Mouse (Mus musculus): ENCODE data around the gene Gm15448.
"Not testable (repeated sequence)": the region's sequence is repeated elsewhere in the genome, so short reads cannot be mapped to it uniquely, and the experiment has no call there.

Gene Gm15448

GRCm38 (mm10) chr7:3825599-3825998 lies at the start of gene Gm15448:
Gm15448 (minus strand) TSS chr7:3825687.
- not testable (repeated sequence) for DNase-seq

- DNase-seq, result not testable (repeated sequence)
These were observed 49.5 kb upstream of the Gm15448 start for GRCm38 (mm10) chr7:3875032-3875431.

DNA sequence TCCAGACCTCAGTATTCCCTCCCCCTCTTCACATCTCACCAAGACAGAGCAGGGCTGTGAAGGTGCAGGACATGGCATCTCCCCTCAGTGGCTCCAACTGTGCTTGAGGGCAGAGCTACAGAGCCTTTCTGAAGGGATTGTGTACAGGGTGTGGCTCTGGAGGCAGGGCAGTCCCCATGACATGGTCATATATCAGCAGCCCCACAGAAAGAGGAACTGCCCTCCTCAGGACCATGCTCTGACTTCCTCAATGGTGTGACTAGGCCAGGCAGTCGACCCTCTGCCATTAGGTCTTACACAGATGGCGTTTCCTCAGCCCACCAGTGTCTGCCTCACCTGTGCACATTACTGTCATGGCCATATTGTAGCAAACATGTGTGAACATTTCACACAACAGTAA lies 19.5 kb upstream of the Gm15448 start, which contains the start of gene Pira2:
TSS of gene Pira2 (minus strand) at position 101 of the 400 bp plus-strand sequence.
- not testable (repeated sequence) for DNase-seq

- DNase-seq, result not testable (repeated sequence)
These were observed 12.4 kb upstream of the Gm15448 start for GRCm38 (mm10) chr7:3837854-3838253.

- not testable (repeated sequence) for DNase-seq
These were observed 5.1 kb upstream of the Gm15448 start for GRCm38 (mm10) chr7:3830633-3831032.

DNA sequence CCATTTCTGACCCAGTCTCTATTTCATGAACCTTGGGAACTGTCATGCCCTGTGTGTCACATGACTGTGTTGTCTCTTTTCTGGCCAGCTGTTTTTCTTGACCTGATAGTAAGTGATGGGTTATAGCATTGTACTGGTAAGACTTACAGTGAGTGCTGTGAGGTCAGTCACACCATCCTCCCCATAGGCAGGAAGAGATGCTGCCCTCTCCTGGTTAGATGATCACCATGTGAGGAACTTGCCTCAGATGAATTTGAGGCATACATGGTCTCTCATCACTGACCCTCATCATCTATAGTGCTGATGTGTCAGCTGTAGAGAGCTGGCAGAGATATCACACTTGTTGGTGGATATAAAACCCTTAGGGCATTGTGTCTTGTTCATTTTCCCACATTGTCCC lies 13.6 kb downstream of the Gm15448 start:
- DNase-seq, result not testable (repeated sequence)

- not testable (repeated sequence) for DNase-seq
These were observed 22.6 kb downstream of the Gm15448 start for GRCm38 (mm10) chr7:3802935-3803334.

DNA sequence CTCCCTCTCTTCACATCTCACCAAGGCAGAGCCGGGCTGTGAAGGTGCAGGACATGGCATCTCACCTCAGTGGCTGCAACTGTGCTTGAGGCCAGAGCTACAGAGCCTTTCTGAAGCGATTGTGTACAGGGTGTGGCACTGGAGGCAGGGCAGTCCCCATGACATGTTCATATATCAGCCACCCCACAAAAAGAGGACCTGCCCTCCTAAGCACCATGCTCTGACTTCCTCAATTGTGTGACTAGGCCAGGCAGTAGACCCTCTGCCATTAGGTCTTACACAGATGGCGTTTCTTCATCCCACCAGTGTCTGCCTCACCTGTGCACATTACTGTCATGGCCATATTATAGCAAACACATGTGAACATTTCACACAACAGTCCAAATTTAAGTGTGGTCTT lies 25.5 kb downstream of the Gm15448 start:
- not testable (repeated sequence) for DNase-seq

DNA sequence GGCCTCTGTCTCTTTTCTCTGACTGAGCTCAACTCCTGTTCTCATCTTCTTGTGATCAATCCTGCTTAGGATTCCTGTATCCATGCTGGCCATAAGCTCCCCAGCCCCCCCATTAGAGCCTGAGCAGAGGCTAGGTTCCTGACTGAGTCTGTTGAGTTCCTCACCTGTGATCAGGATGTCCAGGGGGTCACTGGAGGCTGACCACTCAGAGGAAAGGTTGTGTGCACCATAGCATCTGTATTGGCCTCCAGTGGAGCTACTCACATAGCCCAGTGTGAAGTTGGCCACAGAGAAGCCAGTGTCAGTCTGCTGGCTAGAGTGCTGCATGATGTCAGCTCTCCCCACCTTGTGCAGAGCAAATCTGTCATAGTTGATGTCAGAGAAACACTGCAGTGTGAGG lies 29.2 kb downstream of the Gm15448 start:
- not testable (repeated sequence) for DNase-seq
